Mouse (Mus musculus): ENCODE results near the gene Ngb.

GRCm38 (mm10) chr12:87130224-87130623 lies 27.9 kb upstream of the Ngb start:
- TF ChIP-seq CTCF (IDR thresholded peaks at IDR 0.05; ENCODE audit: control insufficient read depth, insufficient read depth, insufficient read length) (no peak), MAX (IDR thresholded peaks at IDR 0.05) (no peak), USF1 (IDR thresholded peaks at IDR 0.05; ENCODE audit: low read depth) (no peak)

Measured in C2C12 (cell line).